In genomic region chr14:21368622-21369021, GRCm38 (mm10) we compare ENCODE assay signal across 9 mouse cellular contexts.
DNase-seq lines count a peak whose midpoint lies in the region; ATAC-seq and TF ChIP-seq lines count a peak whose summit lies in the region.
"Had no signal": no experiment of that assay in that cellular context is flagged by ENCODE, and none has a peak within 500 bp of the region (broad histone marks: within the 10 kb centered on the region; RNA-seq: fewer than 3 reads in every experiment).

No protein-coding gene starts in this region.

- no peak for TF ChIP-seq POLR2A in embryonic fibroblast, embryonic 13.5 days (IDR thresholded peaks at IDR 0.05; ENCODE audit: low read depth, low read length)

- H3K27me3 ChIP-seq in hindbrain, embryonic 15.5 days: no peaks in the 10 kb centered on the region
- no peaks in the 10 kb centered on the region for H3K27me3 ChIP-seq in liver, embryonic 12.5 days (replicated peaks)

- H3K4me1 ChIP-seq in embryonic fibroblast, embryonic 13.5 days (ENCODE audit: control insufficient read depth, insufficient read depth, low read length): peaks cover 5% of the 10 kb centered on the region
- peaks cover 32% of the 10 kb centered on the region for H3K4me1 ChIP-seq in hindbrain, embryonic 15.5 days (replicated peaks)
- H3K4me1 ChIP-seq in liver, embryonic 12.5 days: no peaks in the 10 kb centered on the region

- peak overlapping the region; percentile 21; the same call in 1 of the 2 replicates for H3K4me2 ChIP-seq in hindbrain, embryonic 15.5 days
- no peak overlapping the region for H3K4me2 ChIP-seq in liver, embryonic 12.5 days

- no peak overlapping the region for H3K9ac ChIP-seq in hindbrain, embryonic 15.5 days
- H3K9ac ChIP-seq in liver, embryonic 12.5 days: no peak overlapping the region

- peak overlapping the region; percentile 53; the same call in 1 of the 2 replicates for H3K27ac ChIP-seq in embryonic fibroblast, embryonic 13.5 days (ENCODE audit: insufficient read depth, low read length)
- peak overlapping the region; percentile 85 for H3K27ac ChIP-seq in hindbrain, embryonic 15.5 days (replicated peaks)
- H3K27ac ChIP-seq in liver, embryonic 12.5 days: no peak overlapping the region

- DNase-seq in embryo, embryonic 10.5 days (ENCODE audit: low spot score): peak; percentile 20
- DNase-seq in embryo, embryonic 11 days: no peak
- peak; percentile 16 for DNase-seq in neural tube, embryonic 10.5 days (ENCODE audit: extremely low spot score, low spot score)
- no peak for DNase-seq in thymus, postnatal 25 days
- no peak for DNase-seq in kidney, adult 8-10 months
- DNase-seq: thymus, postnatal 14 days had no signal

- H3K36me3 ChIP-seq in hindbrain, embryonic 15.5 days: no peaks in the 10 kb centered on the region
- H3K36me3 ChIP-seq in liver, embryonic 12.5 days: peaks cover 11% of the 10 kb centered on the region; the same call in 1 of the 2 replicates

- ATAC-seq in hindbrain, embryonic 15.5 days (ENCODE audit: low FRiP score, low read depth): no peak
- ATAC-seq in liver, embryonic 12.5 days: no peak

- no peaks in the 10 kb centered on the region for H3K9me3 ChIP-seq in hindbrain, embryonic 15.5 days
- no peaks in the 10 kb centered on the region for H3K9me3 ChIP-seq in liver, embryonic 12.5 days (replicated peaks)

- no peak overlapping the region for H3K4me3 ChIP-seq in embryonic fibroblast, embryonic 13.5 days (ENCODE audit: insufficient read depth, low read length)
- no peak overlapping the region for H3K4me3 ChIP-seq in hindbrain, embryonic 15.5 days
- no peak overlapping the region for H3K4me3 ChIP-seq in liver, embryonic 12.5 days

- 28% methylated on average over 2 of the region's 2 CpGs for WGBS in hindbrain, embryonic 15.5 days
- WGBS in liver, embryonic 12.5 days (ENCODE audit: insufficient replicate concordance): 74% methylated on average over 2 of the region's 2 CpGs

- no peak for TF ChIP-seq CTCF in embryonic fibroblast, embryonic 13.5 days (IDR thresholded peaks at IDR 0.05; ENCODE audit: borderline replicate concordance, insufficient read depth, low read length)

Comparison
In these comparisons a context has a peak if more than half of its experiments do, and no peak if none do; other contexts are left out.
1. DNase-seq: peak in embryo, embryonic 10.5 days (single experiment) and neural tube, embryonic 10.5 days (single experiment); none in embryo, embryonic 11 days (single experiment), thymus, postnatal 25 days (single experiment) and kidney, adult 8-10 months (0 of 2).